Mouse (Mus musculus) neural tube, embryonic 15.5 days (tissue): ENCODE results near the gene Gtf3c4. TPM values are rescaled to one million over a fixed set of nuclear protein-coding genes. Genes with fewer than 3 reads are reported as not detected.

ENCODE experiments used
- ATAC-seq: fragments of 200-750 bp; cut with Nextera tagmentation; 2 replicates; pipeline ENCODE4 v1.8.0; 2017; ENCODE audit warnings: mild to moderate bottlenecking, moderate TSS enrichment, moderate library complexity; ENCODE audit not compliant: low FRiP score
- H3K27ac ChIP-seq: fragments of 300-500 bp; sonication (generic); replicated peaks from 2 replicates; pipeline ENCODE4 v1.5.1; 2015; ENCODE audit warnings: mild to moderate bottlenecking, inconsistent platforms
- H3K27me3 ChIP-seq: fragments of 300-500 bp; sonication (generic); replicated peaks from 2 replicates; pipeline ENCODE4 v1.6.1; 2015; ENCODE audit warnings: inconsistent platforms
- H3K36me3 ChIP-seq: fragments of 300-500 bp; sonication (generic); 2 replicates; pipeline ENCODE4 v1.6.1; 2015; ENCODE audit warnings: inconsistent platforms
- H3K4me1 ChIP-seq: fragments of 300-500 bp; sonication (generic); 2 replicates; pipeline ENCODE4 v1.6.1; 2015; ENCODE audit warnings: inconsistent platforms
- H3K4me2 ChIP-seq: fragments of 300-500 bp; sonication (generic); 2 replicates; pipeline ENCODE4 v1.6.1; 2015; ENCODE audit warnings: inconsistent platforms, mild to moderate bottlenecking, moderate library complexity
- H3K4me3 ChIP-seq: fragments of 300-500 bp; sonication (generic); replicated peaks from 2 replicates; pipeline ENCODE4 v1.5.1; 2015; ENCODE audit warnings: mild to moderate bottlenecking, inconsistent platforms
- H3K9ac ChIP-seq: fragments of 300-500 bp; sonication (generic); replicated peaks from 2 replicates; pipeline ENCODE4 v1.6.1; 2015; ENCODE audit warnings: mild to moderate bottlenecking, inconsistent platforms
- H3K9me3 ChIP-seq: fragments of 300-500 bp; sonication (generic); replicated peaks from 2 replicates; pipeline ENCODE4 v1.6.1; 2016; ENCODE audit warnings: inconsistent platforms
- WGBS: fragments of 180-500 bp; shearing (Covaris S2); methylation state at CpG from one replicate; pipeline ENCODE4 v1.1.7; 2015; ENCODE audit warnings: mixed read lengths; 5-methylcytosine and 5-hydroxymethylcytosine counted together
- polyA plus RNA-seq: library from polyadenylated mRNA; unstranded; fragments of >200 nt; fragmentation: Nextera tagmentation; extraction: Ambion mirVana; gene quantifications from 2 replicates; pipeline ENCODE4 v1.2.1, GENCODE M21; 2015

The Gtf3c4 gene
- polyA plus RNA-seq, 1 experiment from 2014 or later, result 14.4 TPM

GRCm38 (mm10) chr2:28852594-28852993 lies 12.4 kb upstream of the Gtf3c4 start:
- no peak overlapping the region for H3K9ac ChIP-seq
- no peak overlapping the region for H3K4me3 ChIP-seq
- H3K36me3 ChIP-seq, result peaks cover 47% of the 10 kb centered on the region
- H3K4me1 ChIP-seq, result no peaks in the 10 kb centered on the region
- no peak overlapping the region for H3K4me2 ChIP-seq
- 91% methylated on average over 3 of the region's 3 CpGs for WGBS
- no peak overlapping the region for H3K27ac ChIP-seq
- no peaks in the 10 kb centered on the region for H3K9me3 ChIP-seq
- no peak for ATAC-seq
- H3K27me3 ChIP-seq, result no peaks in the 10 kb centered on the region

- Histone ChIP-seq H3K27me3 (no peaks in the 10 kb centered on the region), H3K36me3 (peaks cover 55% of the 10 kb centered on the region), H3K4me3 (no peak overlapping the region), H3K4me1 (peaks cover 2% of the 10 kb centered on the region), H3K9ac (no peak overlapping the region), H3K27ac (no peak overlapping the region), H3K9me3 (no peaks in the 10 kb centered on the region), H3K4me2 (no peak overlapping the region)
- 96% methylated on average over 2 of the region's 2 CpGs for WGBS
- no peak for ATAC-seq
Observed at GRCm38 (mm10) chr2:28848879-28849278, 8.7 kb upstream of the Gtf3c4 start.

DNA sequence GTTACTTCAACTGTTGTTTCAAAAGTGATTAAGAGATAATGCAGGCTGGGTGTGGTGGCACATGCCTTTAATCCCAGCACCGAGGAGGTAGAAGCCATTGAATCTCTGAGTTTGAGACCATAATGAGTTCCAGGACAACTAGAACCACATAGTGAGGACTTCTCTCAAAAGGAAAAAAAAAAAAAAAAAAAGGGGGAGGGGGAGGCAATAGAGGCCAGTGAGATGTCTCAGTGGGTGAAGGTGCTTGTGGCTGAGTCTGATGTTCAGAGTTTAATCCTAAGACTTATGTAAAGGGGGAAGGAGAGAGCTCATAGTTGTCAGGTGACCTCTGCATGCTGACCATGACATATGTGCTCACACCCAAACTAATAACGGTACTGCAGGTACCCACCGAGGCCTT lies 1.9 kb upstream of the Gtf3c4 start:
- no peaks in the 10 kb centered on the region for H3K9me3 ChIP-seq
- H3K27ac ChIP-seq, result no peak overlapping the region
- H3K4me3 ChIP-seq, result no peak overlapping the region
- H3K36me3 ChIP-seq, result peaks cover 18% of the 10 kb centered on the region
- 86% methylated on average over 3 of the region's 3 CpGs for WGBS
- no peak for ATAC-seq
- H3K4me2 ChIP-seq, result peak overlapping the region; percentile 84
- no peak overlapping the region for H3K9ac ChIP-seq
- H3K4me1 ChIP-seq, result peaks cover 49% of the 10 kb centered on the region
- no peaks in the 10 kb centered on the region for H3K27me3 ChIP-seq

DNA sequence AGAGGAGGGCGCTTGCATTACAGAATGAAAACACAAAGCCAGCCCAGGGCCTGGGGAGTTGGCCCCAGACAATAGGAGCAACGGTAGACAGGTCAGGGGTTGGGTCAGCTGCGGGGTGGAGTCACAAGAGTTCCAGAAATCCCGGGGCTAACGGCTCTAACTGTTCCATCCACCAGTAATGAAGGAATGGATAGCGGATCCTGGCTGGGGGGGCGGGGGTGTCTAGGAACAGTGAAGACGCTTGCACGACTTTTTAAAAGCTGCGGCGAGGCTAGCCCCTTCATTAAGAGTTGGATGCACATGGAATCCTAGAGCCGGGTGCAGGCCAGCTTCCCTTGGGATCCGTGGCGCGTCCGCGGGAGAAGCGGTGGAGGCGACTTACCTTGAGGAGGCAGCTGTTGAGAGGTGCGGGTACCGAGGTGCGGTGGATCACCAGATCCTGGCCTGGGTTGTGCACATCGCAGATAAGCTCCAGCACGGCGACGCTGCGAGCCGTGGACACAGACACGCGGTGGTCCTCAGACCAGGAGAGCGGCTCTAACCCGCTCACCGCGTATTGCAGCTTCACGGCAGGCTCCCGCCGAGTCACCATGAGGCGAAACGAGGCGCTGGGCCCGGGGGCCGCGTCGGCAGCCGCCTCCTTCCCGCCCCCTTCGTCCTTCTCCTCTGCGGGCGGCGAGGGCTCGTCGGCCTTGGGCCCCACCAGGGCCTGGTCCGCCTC lies 499 bp downstream of the Gtf3c4 start:
- Histone ChIP-seq H3K9ac (peak overlapping the region; percentile 85), H3K27ac (peak overlapping the region; percentile 91), H3K27me3 (no peaks in the 10 kb centered on the region), H3K4me1 (peaks cover 62% of the 10 kb centered on the region), H3K4me3 (peak overlapping the region; percentile 77), H3K36me3 (peaks cover 6% of the 10 kb centered on the region), H3K9me3 (no peaks in the 10 kb centered on the region), H3K4me2 (peak overlapping the region; percentile 84)
- under 1% methylated on average over 50 of the region's 53 CpGs for WGBS
- peak; percentile 65 for ATAC-seq

GRCm38 (mm10) chr2:28836181-28836940 lies 3.8 kb downstream of the Gtf3c4 start:
- Histone ChIP-seq H3K4me1 (peaks cover 42% of the 10 kb centered on the region), H3K4me3 (no peak overlapping the region), H3K27me3 (no peaks in the 10 kb centered on the region), H3K4me2 (no peak overlapping the region), H3K9ac (no peak overlapping the region), H3K27ac (no peak overlapping the region), H3K9me3 (no peaks in the 10 kb centered on the region), H3K36me3 (peaks cover 36% of the 10 kb centered on the region)
- ATAC-seq, result no peak
- 77% methylated on average over 3 of the region's 3 CpGs for WGBS

DNA sequence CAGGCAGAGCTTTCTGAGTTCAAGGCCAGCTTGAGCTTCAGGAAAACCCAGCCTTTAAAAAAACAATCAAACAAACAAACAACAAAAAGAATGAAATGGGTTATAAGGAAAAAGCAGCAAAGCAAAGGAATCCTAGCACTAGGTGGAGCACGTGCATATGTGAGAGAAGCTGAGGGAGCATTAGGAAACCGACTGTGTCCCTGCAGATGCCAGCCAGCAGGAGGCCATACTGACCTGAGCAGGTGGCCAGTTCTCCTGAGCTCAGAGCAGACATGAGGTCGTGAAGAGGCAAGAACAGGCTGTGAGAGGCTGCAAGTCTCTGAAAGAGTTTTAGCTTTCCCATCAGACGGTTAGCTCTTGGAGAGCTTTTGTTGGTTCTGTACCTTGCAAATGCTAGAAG lies 10.9 kb downstream of the Gtf3c4 start:
- ATAC-seq, result no peak
- peaks cover 6% of the 10 kb centered on the region; the same call in 1 of the 2 replicates for H3K4me1 ChIP-seq
- peaks cover 84% of the 10 kb centered on the region for H3K36me3 ChIP-seq
- H3K4me3 ChIP-seq, result no peak overlapping the region
- no peak overlapping the region for H3K4me2 ChIP-seq
- no peak overlapping the region for H3K27ac ChIP-seq
- H3K9ac ChIP-seq, result no peak overlapping the region
- no peaks in the 10 kb centered on the region for H3K9me3 ChIP-seq
- no peaks in the 10 kb centered on the region for H3K27me3 ChIP-seq
- WGBS, result 44% methylated on average over 4 of the region's 4 CpGs

DNA sequence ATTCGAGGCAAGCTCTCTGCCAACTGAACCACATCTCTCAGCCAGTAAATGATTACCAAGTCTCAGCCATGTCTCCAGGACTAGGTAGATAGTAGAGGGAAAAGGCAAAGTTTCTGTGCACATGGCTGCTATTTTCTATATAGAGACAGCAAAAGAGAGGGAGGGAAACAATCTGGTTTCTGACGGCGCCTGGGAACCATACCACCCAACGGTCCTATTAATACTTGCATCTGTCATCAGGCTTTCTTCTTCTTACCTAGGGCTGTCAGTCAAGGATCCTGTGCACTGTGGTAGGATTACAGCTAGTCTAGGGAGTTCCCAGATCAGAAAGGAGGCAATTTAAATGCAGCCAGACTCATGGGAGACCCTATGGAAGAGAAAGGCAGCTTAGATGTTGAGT lies 21.3 kb downstream of the Gtf3c4 start:
- Histone ChIP-seq H3K4me1 (no peaks in the 10 kb centered on the region), H3K27me3 (no peaks in the 10 kb centered on the region), H3K9me3 (no peaks in the 10 kb centered on the region), H3K4me2 (no peak overlapping the region), H3K4me3 (no peak overlapping the region), H3K27ac (no peak overlapping the region), H3K9ac (no peak overlapping the region), H3K36me3 (peaks cover 7% of the 10 kb centered on the region)
- ATAC-seq, result no peak
- 88% methylated on average over 4 of the region's 4 CpGs for WGBS

- no peak overlapping the region for H3K4me3 ChIP-seq
- no peaks in the 10 kb centered on the region for H3K27me3 ChIP-seq
- H3K9me3 ChIP-seq, result no peaks in the 10 kb centered on the region
- H3K9ac ChIP-seq, result no peak overlapping the region
- no peak overlapping the region for H3K27ac ChIP-seq
- no peak for ATAC-seq
- 41% methylated on average over 5 of the region's 5 CpGs for WGBS
- no peak overlapping the region for H3K4me2 ChIP-seq
- H3K4me1 ChIP-seq, result no peaks in the 10 kb centered on the region
- no peaks in the 10 kb centered on the region for H3K36me3 ChIP-seq
Observed at GRCm38 (mm10) chr2:28810260-28811013, 29.7 kb downstream of the Gtf3c4 start.

- Histone ChIP-seq H3K4me1 (no peaks in the 10 kb centered on the region), H3K4me3 (no peak overlapping the region), H3K27me3 (no peaks in the 10 kb centered on the region), H3K9me3 (no peaks in the 10 kb centered on the region), H3K9ac (no peak overlapping the region), H3K27ac (no peak overlapping the region), H3K4me2 (no peak overlapping the region), H3K36me3 (no peaks in the 10 kb centered on the region)
- no peak for ATAC-seq
- WGBS, result 81% methylated on average over 6 of the region's 6 CpGs
Observed at GRCm38 (mm10) chr2:28808841-28809240, 31.3 kb downstream of the Gtf3c4 start.

- no peak for ATAC-seq
- Histone ChIP-seq H3K36me3 (no peaks in the 10 kb centered on the region), H3K27me3 (0 out of 2 replicates have a peak, but pooled peaks cover 5% of the 10 kb centered on the region), H3K9ac (no peak overlapping the region), H3K9me3 (no peaks in the 10 kb centered on the region), H3K27ac (no peak overlapping the region), H3K4me3 (no peak overlapping the region), H3K4me1 (peaks cover 5% of the 10 kb centered on the region), H3K4me2 (no peak overlapping the region)
- 88% methylated on average over 7 of the region's 7 CpGs for WGBS
Observed at GRCm38 (mm10) chr2:28803406-28803805, 36.8 kb downstream of the Gtf3c4 start.

- no peaks in the 10 kb centered on the region for H3K36me3 ChIP-seq
- H3K9ac ChIP-seq, result no peak overlapping the region
- WGBS, result 79% methylated on average over 2 of the region's 2 CpGs
- no peak overlapping the region for H3K4me3 ChIP-seq
- no peak for ATAC-seq
- H3K4me2 ChIP-seq, result no peak overlapping the region
- no peak overlapping the region for H3K27ac ChIP-seq
- H3K27me3 ChIP-seq, result 0 out of 2 replicates have a peak, but pooled peaks cover 5% of the 10 kb centered on the region
- peaks cover 25% of the 10 kb centered on the region for H3K4me1 ChIP-seq
- no peaks in the 10 kb centered on the region for H3K9me3 ChIP-seq
Observed at GRCm38 (mm10) chr2:28799575-28799974, 40.6 kb downstream of the Gtf3c4 start.
